Mouse (Mus musculus) brain, adult 10 weeks (tissue): ENCODE measurements around the gene Henmt1. TPM values are rescaled to one million over a fixed set of nuclear protein-coding genes. Genes with fewer than 3 reads are reported as not detected.

Experiments
- polyA plus RNA-seq: library from polyadenylated mRNA; stranded (reverse); fragments of 350-450 nt; fragmentation: Illumina TruSeq; extraction: RNeasy Lipid Tissue Mini Kit (QIAGEN cat#74804); gene quantifications from one replicate; pipeline ENCODE4 v1.2.3, GENCODE M21; 2015; ENCODE audit warnings: low read depth, low replicate concordance

Gene Henmt1
- 2.2 TPM for polyA plus RNA-seq

GRCm38 (mm10) chr3:108939573-108939972 lies at the start of gene Henmt1:
TSS of gene Henmt1 (plus strand) at chr3:108939873.

GRCm38 (mm10) chr3:108889908-108890307 lies 49.8 kb upstream of the Henmt1 start, which contains the start of gene Fndc7:
TSS of gene Fndc7 (minus strand) at chr3:108890008.

GRCm38 (mm10) chr3:108911548-108912413 lies 27.9 kb upstream of the Henmt1 start, which contains the start of gene Prpf38b:
TSS of gene Prpf38b (minus strand) at chr3:108911727.

GRCm38 (mm10) chr3:108940001-108940633 lies 444 bp downstream of the Henmt1 start, which contains the start of gene Gm9857:
TSS of gene Gm9857 (minus strand) at chr3:108940445.

Other genes starting within 250 kb of the Henmt1 start
- gene Gpsm2, start 217.6 kb upstream of the Henmt1 start, polyA plus RNA-seq, result 9.9 TPM
- gene Aknad1, start 200.2 kb upstream of the Henmt1 start, polyA plus RNA-seq, result not detected
- 30.1 TPM for gene Stxbp3, start 99.3 kb upstream of the Henmt1 start, polyA plus RNA-seq
- gene Fndc7, start 49.9 kb upstream of the Henmt1 start, polyA plus RNA-seq, result not detected
- 52.7 TPM for gene Prpf38b, start 28.1 kb upstream of the Henmt1 start, polyA plus RNA-seq
- gene Gm9857, start 572 bp downstream of the Henmt1 start, polyA plus RNA-seq, result not detected
- 23.6 TPM for gene Fam102b, start 87.7 kb downstream of the Henmt1 start, polyA plus RNA-seq
- not detected for gene Slc25a54, start 140.6 kb downstream of the Henmt1 start, polyA plus RNA-seq
- 2.4 TPM for gene Slc25a24, start 183.3 kb downstream of the Henmt1 start, polyA plus RNA-seq